Mouse (Mus musculus) brain, adult 2 months (tissue): Measurements from ENCODE around the gene Adamts2.

ENCODE experiments used
- DNase-seq: peaks from one replicate; pipeline ENCODE4 v3.0.0; 2011; ENCODE audit warnings: low read depth, low spot score

Gene Adamts2

DNA sequence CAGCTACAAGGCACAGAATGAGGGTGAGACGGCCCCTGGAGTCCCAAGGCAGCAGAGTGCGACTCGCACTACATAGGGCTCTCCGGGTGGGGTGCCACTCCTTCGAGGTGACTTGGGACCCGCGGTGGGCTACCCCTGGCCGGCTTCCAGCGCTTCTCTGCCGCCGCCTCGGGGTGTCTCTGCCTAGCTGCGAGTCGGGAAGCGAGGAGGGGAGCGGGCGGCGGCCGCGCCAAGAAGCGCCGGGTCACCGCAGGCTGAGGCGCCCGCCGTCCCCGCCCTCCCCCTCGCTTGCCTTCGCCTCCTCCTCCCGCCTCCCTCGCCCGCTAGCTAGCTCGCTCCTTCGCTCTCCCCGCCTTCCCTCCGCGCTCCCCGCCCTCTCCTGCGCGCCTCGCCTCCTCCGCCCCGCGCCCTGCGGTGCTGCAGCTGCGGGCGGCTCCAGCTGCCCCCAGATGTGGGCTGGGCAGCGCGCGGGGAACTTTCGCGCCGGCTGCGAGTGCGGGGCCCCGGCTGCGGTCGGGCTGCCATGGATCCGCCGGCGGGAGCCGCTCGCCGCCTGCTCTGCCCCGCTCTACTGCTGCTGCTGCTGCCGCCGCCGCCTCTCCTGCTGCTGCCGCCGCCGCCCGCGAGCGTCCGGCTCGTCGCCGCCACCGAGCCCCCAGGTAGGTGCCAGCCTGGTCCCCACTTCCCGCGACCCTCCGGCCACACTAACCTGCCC is at the start of gene Adamts2:
Gene Adamts2 (plus strand): TSS at position 444 of the 715 bp plus-strand sequence.
- peak; percentile 73 for DNase-seq

DNA sequence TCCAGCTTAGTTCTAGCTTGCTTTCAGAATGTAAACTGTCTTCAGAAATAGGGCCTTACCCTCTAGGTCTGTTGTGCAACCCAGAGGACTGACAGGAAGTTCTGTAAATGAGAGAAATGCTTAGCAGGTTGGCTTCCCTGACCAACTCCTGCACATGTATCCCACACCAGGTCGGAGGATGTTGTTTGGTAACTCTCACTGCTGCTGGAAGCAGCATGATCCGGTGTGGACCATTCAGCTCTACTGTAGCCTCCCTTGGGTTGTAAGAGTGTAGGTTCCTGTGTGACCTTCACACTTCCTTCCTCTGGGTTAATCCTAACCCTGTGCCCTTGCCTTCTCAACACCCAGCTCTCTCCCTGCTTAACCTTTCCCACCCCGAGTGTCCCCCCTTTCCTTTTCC is 44.8 kb upstream of the Adamts2 start:
- DNase-seq, result no peak

- peak; percentile 47 for DNase-seq
Measured at GRCm38 (mm10) chr11:50559108-50559507, 42.8 kb upstream of the Adamts2 start.

DNA sequence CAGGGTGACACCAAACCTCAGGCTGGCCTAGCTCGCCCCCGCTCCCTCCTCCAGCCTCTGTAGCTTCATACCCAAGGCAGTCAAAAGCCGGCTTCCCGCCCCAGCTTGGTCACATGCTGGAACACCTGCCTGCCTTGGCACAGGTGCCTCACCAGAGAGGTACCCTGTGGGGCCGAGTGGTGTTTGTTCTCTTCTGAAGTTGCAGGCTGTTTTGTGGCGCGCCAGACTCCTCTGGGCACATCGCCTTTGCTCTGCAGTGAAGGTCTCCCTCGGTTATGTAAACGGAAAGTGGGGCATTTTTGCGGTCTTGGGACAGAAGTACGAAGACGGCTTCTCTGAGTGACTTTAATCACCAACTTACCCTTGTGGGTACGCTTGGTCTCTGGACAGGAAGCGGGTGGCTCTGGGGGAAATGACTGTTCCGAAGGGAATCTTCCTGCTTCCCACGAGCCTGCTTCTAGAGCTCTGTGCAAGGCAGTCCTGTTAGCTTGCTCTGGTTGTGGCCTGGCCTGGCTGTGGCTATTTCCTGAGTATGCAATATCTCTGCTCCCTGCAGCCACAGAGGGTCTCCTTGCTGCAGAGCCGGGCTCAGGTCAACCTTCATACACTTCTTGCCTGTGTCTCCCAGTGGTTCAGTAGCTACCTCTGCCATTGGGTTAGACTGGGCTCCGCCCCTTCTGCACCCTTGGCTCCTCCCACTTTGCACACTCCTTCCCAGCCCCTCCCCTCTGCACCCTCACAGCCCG is 36.2 kb upstream of the Adamts2 start:
- peak; percentile 40 for DNase-seq

GRCm38 (mm10) chr11:50571448-50571847 is 30.4 kb upstream of the Adamts2 start:
- DNase-seq, result peak; percentile 26

DNA sequence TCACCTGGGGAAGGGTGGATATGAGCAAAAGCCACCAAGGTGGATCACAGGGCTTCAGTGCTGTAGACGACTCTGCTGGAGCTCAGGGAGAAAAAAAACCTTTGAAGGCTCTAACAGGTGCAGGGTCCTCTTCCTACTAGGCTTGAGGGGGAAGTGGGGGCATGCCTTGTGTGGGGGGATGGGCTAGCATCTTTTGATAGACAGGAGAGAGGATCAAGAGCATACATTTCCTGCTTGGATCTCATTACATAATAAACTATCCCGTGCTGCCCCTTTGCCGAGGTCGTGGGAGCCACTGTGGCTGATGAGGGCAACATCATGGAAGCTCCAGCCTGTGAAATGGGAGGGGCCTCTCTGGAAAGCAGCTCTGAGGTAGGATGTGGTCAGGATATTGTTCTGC is 25.4 kb upstream of the Adamts2 start:
- DNase-seq, result no peak

GRCm38 (mm10) chr11:50587026-50587425 is 14.9 kb upstream of the Adamts2 start:
- DNase-seq, result peak; percentile 59

DNA sequence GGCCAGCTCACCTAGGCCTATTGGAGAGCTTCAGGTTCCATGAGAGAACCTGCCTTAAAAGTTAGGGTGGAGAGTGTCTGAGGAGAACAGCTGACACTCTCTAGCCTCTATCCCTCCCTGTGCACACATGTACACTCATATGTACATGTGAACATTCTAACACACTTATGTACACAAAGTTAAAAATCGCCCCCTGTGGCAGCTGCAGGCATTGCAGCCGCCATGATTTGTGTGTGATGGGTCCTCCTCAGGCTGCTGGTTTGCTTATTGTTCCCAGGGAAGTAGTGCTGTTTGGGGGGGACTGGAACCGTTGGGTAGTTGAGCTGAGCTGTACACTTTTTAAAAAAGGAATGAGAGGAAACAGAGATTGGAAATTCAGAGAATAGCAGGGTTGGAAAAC is 14.1 kb upstream of the Adamts2 start:
- DNase-seq, result peak; percentile 39

GRCm38 (mm10) chr11:50589060-50589459 is 12.8 kb upstream of the Adamts2 start:
- DNase-seq, result no peak

GRCm38 (mm10) chr11:50591053-50591452 is 10.8 kb upstream of the Adamts2 start:
- peak; percentile 64 for DNase-seq

DNA sequence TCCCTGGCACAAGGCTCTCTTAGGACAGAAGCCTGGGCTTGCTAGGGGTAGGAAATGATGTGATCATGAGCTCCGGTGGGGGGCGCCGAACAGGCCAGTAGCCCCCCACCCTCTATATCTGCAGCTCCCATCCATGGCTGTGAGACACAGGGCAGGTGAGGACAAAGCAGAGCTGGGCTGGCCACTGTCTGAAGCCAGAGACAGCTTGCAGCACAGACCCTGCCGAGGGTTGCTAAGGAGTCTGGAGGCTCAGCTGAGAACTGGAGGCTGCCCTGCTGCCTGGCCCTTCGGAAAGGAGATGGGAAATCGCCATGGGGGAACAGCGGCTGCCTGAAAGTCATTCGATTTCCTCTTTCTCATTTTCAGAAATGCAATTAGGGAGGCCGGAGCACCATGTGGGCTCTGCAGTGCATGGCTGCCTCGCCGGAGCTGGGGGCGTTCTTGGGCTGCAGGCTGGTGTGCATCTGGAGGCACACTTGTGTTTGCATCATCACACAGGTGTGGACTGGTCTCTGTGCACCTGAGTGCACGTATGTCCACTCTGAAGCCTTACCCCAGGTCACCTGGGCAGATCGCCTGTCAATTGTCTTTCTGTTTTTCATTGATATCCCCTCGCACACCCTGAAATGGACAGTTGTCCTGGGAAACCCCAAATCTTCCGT is 8.9 kb upstream of the Adamts2 start:
- no peak for DNase-seq

- no peak for DNase-seq
Measured at GRCm38 (mm10) chr11:50596571-50596970, 5.3 kb upstream of the Adamts2 start.

DNA sequence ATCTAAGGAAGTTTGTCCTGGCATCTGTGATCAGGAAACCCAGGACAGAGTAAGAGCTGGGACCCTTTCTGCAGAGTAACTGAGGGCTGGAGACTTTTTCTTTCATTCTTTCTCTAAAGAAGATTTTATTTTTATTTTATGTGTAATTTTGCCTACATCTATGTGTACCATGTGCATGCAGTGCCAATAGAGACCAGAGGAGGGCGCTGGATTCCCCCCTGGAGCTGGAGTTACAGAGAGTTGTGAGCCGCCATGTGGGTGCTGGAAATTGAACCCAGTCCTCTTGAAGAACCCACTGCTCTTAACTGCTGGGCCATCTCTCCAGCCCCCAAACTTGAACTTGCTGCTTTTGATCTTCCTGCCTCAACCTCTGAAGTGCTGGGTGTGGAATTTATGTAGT is 2.7 kb upstream of the Adamts2 start:
- no peak for DNase-seq

- peak; percentile 52 for DNase-seq
Measured at GRCm38 (mm10) chr11:50602356-50603081, 635 bp downstream of the Adamts2 start.

DNA sequence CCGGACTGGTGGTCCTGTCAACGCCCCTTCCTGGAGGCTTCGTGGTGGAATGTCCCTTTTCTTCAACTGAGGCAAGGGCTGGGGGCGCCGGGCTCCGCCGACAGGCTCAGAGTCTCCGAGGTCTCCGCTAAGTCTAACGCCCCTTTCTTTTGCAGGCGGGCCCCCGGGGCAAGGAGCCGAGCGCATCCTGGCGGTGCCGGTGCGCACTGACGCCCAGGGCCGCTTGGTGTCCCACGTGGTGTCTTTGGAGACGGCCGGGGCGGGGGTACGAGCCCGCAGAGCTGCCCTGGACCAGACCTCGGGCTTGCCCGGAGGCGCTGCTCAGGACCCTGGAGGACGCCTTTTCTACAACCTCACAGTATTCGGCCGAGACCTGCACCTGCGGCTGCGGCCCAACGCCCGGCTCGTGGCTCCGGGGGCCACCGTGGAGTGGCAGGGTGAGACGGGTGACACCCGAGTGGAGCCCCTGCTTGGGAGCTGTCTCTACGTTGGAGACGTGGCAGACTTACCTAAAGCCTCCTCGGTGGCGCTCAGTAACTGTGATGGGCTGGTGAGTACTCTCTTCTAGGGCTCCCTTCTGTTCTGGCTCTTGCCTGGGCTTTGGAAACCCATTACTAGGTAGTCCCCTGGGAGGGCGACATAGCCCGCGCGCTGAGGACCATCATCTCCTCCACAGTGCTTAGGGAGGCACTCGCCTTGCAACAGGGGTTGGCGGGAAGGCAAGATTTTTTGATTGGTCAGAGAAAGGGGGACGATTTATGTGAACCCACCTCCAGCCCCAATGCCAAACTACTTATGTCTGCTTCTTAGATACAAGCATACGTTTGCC is 1.4 kb downstream of the Adamts2 start:
- peak; percentile 41 for DNase-seq

- peak; percentile 37 for DNase-seq
Measured at GRCm38 (mm10) chr11:50604371-50604770, 2.5 kb downstream of the Adamts2 start.

- no peak for DNase-seq
Measured at GRCm38 (mm10) chr11:50611181-50611580, 9.3 kb downstream of the Adamts2 start.

- no peak for DNase-seq
Measured at GRCm38 (mm10) chr11:50617015-50617543, 15.2 kb downstream of the Adamts2 start.

DNA sequence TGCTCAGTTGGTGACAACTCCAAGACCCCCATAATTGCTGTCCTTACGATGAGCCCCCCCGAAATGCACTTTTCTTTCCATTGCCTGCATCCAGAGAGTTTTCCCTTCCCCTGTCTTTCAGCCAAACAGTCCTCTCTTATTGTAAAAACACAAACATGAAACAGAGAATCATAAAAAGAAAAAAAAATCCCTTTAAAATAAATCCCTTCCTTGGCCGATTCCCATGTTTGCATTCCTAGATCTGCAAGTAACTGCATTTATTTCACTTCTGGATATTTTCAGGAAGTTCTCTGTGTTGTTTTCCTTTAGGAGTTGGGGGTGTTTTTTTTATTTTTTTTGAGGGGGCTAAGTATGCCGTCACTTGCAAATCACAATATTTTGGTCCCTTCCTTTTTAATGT is 19.0 kb downstream of the Adamts2 start:
- DNase-seq, result no peak

GRCm38 (mm10) chr11:50621364-50621763 is 19.5 kb downstream of the Adamts2 start:
- no peak for DNase-seq

- DNase-seq, result no peak
Measured at GRCm38 (mm10) chr11:50622238-50622726, 20.4 kb downstream of the Adamts2 start.
